Mouse (Mus musculus) embryonic facial prominence, embryonic 10.5 days (tissue): ENCODE results near the gene Slc12a7. TPM values are rescaled to one million over a fixed set of nuclear protein-coding genes. Genes with fewer than 3 reads are reported as not detected.

Source experiments
- DNase-seq: peaks from one replicate; pipeline ENCODE4 v3.0.0-alpha.2; 2017; ENCODE audit warnings: low spot score
- H3K27ac ChIP-seq: fragments of 300-500 bp; sonication (generic); replicated peaks from 2 replicates; pipeline ENCODE4 v1.5.1; 2016; ENCODE audit warnings: mild to moderate bottlenecking
- H3K27me3 ChIP-seq: fragments of 300-500 bp; sonication (generic); replicated peaks from 2 replicates; pipeline ENCODE4 v1.6.1; 2016; ENCODE audit warnings: low read depth, mild to moderate bottlenecking; ENCODE audit not compliant: poor library complexity, severe bottlenecking
- H3K36me3 ChIP-seq: fragments of 300-500 bp; sonication (generic); replicated peaks from 2 replicates; pipeline ENCODE4 v1.6.1; 2016; ENCODE audit warnings: mild to moderate bottlenecking, moderate library complexity
- H3K4me1 ChIP-seq: fragments of 300-500 bp; sonication (generic); 2 replicates; pipeline ENCODE4 v1.6.1; 2016
- H3K4me3 ChIP-seq: fragments of 300-500 bp; sonication (generic); 2 replicates; pipeline ENCODE4 v1.5.1; 2016; ENCODE audit warnings: mild to moderate bottlenecking, moderate library complexity
- H3K9me3 ChIP-seq: fragments of 300-500 bp; sonication (generic); 2 replicates; pipeline ENCODE4 v1.6.1; 2016; ENCODE audit warnings: mild to moderate bottlenecking
- WGBS: fragments of 180-500 bp; shearing (Covaris S2); methylation state at CpG from one replicate; pipeline ENCODE4 v1.1.7; 2016; 5-methylcytosine and 5-hydroxymethylcytosine counted together
- polyA plus RNA-seq: library from polyadenylated mRNA; unstranded; fragments of >200 nt; fragmentation: Nextera tagmentation; extraction: Ambion mirVana; gene quantifications from 2 replicates; pipeline ENCODE4 v1.2.1, GENCODE M21; 2016

The Slc12a7 gene
- polyA plus RNA-seq, 1 experiment from 2014 or later = 53.5 TPM

- DNase-seq = no peak
- H3K9me3 ChIP-seq = no peaks in the 10 kb centered on the region
- H3K27ac ChIP-seq = no peak overlapping the region
- H3K36me3 ChIP-seq = peaks cover 100% of the 10 kb centered on the region
- 94% methylated on average over 5 of the region's 5 CpGs for WGBS
- H3K4me3 ChIP-seq = no peak overlapping the region
- no peaks in the 10 kb centered on the region for H3K4me1 ChIP-seq
- no peaks in the 10 kb centered on the region for H3K27me3 ChIP-seq
Measured at GRCm38 (mm10) chr13:73804914-73805313, 72.0 kb downstream of the Slc12a7 start.

GRCm38 (mm10) chr13:73812936-73813335, 80.0 kb downstream of the Slc12a7 start:
- WGBS = 92% methylated on average over 3 of the region's 3 CpGs
- Histone ChIP-seq H3K4me3 (no peak overlapping the region), H3K9me3 (no peaks in the 10 kb centered on the region), H3K27ac (no peak overlapping the region), H3K36me3 (peaks cover 99% of the 10 kb centered on the region), H3K4me1 (0 out of 2 replicates have a peak, but pooled peaks cover 6% of the 10 kb centered on the region), H3K27me3 (no peaks in the 10 kb centered on the region)
- DNase-seq = no peak

- H3K27me3 ChIP-seq = no peaks in the 10 kb centered on the region
- peaks cover 97% of the 10 kb centered on the region for H3K36me3 ChIP-seq
- WGBS = 91% methylated on average over 7 of the region's 7 CpGs
- no peak overlapping the region for H3K4me3 ChIP-seq
- H3K27ac ChIP-seq = no peak overlapping the region
- DNase-seq = no peak
- H3K4me1 ChIP-seq = 0 out of 2 replicates have a peak, but pooled peaks cover 6% of the 10 kb centered on the region
- H3K9me3 ChIP-seq = no peaks in the 10 kb centered on the region
Measured at GRCm38 (mm10) chr13:73814181-73814580, 81.3 kb downstream of the Slc12a7 start.

GRCm38 (mm10) chr13:73816338-73816737, 83.4 kb downstream of the Slc12a7 start:
- Histone ChIP-seq H3K36me3 (peaks cover 95% of the 10 kb centered on the region), H3K27me3 (no peaks in the 10 kb centered on the region), H3K4me1 (0 out of 2 replicates have a peak, but pooled peaks cover 6% of the 10 kb centered on the region), H3K9me3 (no peaks in the 10 kb centered on the region), H3K4me3 (no peak overlapping the region), H3K27ac (no peak overlapping the region)
- WGBS = 77% methylated on average over 6 of the region's 6 CpGs
- DNase-seq = no peak

GRCm38 (mm10) chr13:73818921-73819320, 86.0 kb downstream of the Slc12a7 start:
- H3K27me3 ChIP-seq = no peaks in the 10 kb centered on the region
- H3K9me3 ChIP-seq = no peaks in the 10 kb centered on the region
- 0 out of 2 replicates have a peak, but pooled peaks cover 6% of the 10 kb centered on the region for H3K4me1 ChIP-seq
- H3K36me3 ChIP-seq = peaks cover 88% of the 10 kb centered on the region
- no peak overlapping the region for H3K4me3 ChIP-seq
- H3K27ac ChIP-seq = no peak overlapping the region
- 75% methylated on average over 3 of the region's 3 CpGs for WGBS
- no peak for DNase-seq

GRCm38 (mm10) chr13:73821251-73821650, 88.4 kb downstream of the Slc12a7 start:
- H3K27me3 ChIP-seq = no peaks in the 10 kb centered on the region
- WGBS = 91% methylated on average over 7 of the region's 7 CpGs
- H3K9me3 ChIP-seq = no peaks in the 10 kb centered on the region
- DNase-seq = no peak
- no peak overlapping the region for H3K4me3 ChIP-seq
- H3K36me3 ChIP-seq = peaks cover 86% of the 10 kb centered on the region
- no peak overlapping the region for H3K27ac ChIP-seq
- H3K4me1 ChIP-seq = 0 out of 2 replicates have a peak, but pooled peaks cover 2% of the 10 kb centered on the region

- H3K36me3 ChIP-seq = peaks cover 85% of the 10 kb centered on the region
- H3K9me3 ChIP-seq = no peaks in the 10 kb centered on the region
- DNase-seq = peak; percentile 56
- H3K27me3 ChIP-seq = no peaks in the 10 kb centered on the region
- no peak overlapping the region for H3K27ac ChIP-seq
- WGBS = 72% methylated on average over 4 of the region's 4 CpGs
- no peak overlapping the region for H3K4me3 ChIP-seq
- H3K4me1 ChIP-seq = no peaks in the 10 kb centered on the region
Measured at GRCm38 (mm10) chr13:73822187-73822800, 89.4 kb downstream of the Slc12a7 start.

GRCm38 (mm10) chr13:73823711-73824110, 90.8 kb downstream of the Slc12a7 start:
- Histone ChIP-seq H3K4me3 (no peak overlapping the region), H3K27me3 (no peaks in the 10 kb centered on the region), H3K27ac (no peak overlapping the region), H3K36me3 (peaks cover 73% of the 10 kb centered on the region), H3K4me1 (no peaks in the 10 kb centered on the region), H3K9me3 (no peaks in the 10 kb centered on the region)
- 87% methylated on average over 6 of the region's 6 CpGs for WGBS
- no peak for DNase-seq

- peaks cover 47% of the 10 kb centered on the region for H3K36me3 ChIP-seq
- WGBS = 87% methylated on average over 8 of the region's 8 CpGs
- H3K4me3 ChIP-seq = no peak overlapping the region
- no peak for DNase-seq
- H3K9me3 ChIP-seq = no peaks in the 10 kb centered on the region
- H3K27ac ChIP-seq = no peak overlapping the region
- no peaks in the 10 kb centered on the region for H3K27me3 ChIP-seq
- H3K4me1 ChIP-seq = peaks cover 7% of the 10 kb centered on the region
Measured at GRCm38 (mm10) chr13:73827243-73827642, 94.3 kb downstream of the Slc12a7 start.

- Histone ChIP-seq H3K9me3 (no peaks in the 10 kb centered on the region), H3K27me3 (no peaks in the 10 kb centered on the region), H3K4me3 (no peak overlapping the region), H3K36me3 (peaks cover 7% of the 10 kb centered on the region), H3K4me1 (peaks cover 49% of the 10 kb centered on the region), H3K27ac (no peak overlapping the region)
- 2% methylated on average over 2 of the region's 2 CpGs for WGBS
- DNase-seq = peak; percentile 76
Measured at GRCm38 (mm10) chr13:73831486-73831885, 98.6 kb downstream of the Slc12a7 start.

GRCm38 (mm10) chr13:73833809-73834208, 100.9 kb downstream of the Slc12a7 start:
- 0 out of 2 replicates have a peak, but pooled peaks cover 9% of the 10 kb centered on the region for H3K36me3 ChIP-seq
- no peak overlapping the region for H3K4me3 ChIP-seq
- H3K27me3 ChIP-seq = no peaks in the 10 kb centered on the region

GRCm38 (mm10) chr13:73835791-73836190, 102.9 kb downstream of the Slc12a7 start:
- Histone ChIP-seq H3K27ac (0 out of 2 replicates have a peak overlapping the region, but pooled peaks have one; percentile 45), H3K36me3 (peaks cover 15% of the 10 kb centered on the region), H3K27me3 (no peaks in the 10 kb centered on the region), H3K4me1 (peaks cover 76% of the 10 kb centered on the region), H3K9me3 (no peaks in the 10 kb centered on the region), H3K4me3 (no peak overlapping the region)
- DNase-seq = no peak
- WGBS = 75% methylated on average over 4 of the region's 4 CpGs

More at GRCm38 (mm10) chr13:73833809-73834208, 100.9 kb downstream of the Slc12a7 start:
- H3K27ac ChIP-seq = peak overlapping the region; percentile 77
- no peaks in the 10 kb centered on the region for H3K9me3 ChIP-seq
- DNase-seq = peak; percentile 82
- H3K4me1 ChIP-seq = peaks cover 63% of the 10 kb centered on the region
- 37% methylated on average over 12 of the region's 12 CpGs for WGBS

- Histone ChIP-seq H3K27ac (0 out of 2 replicates have a peak overlapping the region, but pooled peaks have one; percentile 45), H3K27me3 (no peaks in the 10 kb centered on the region), H3K4me1 (peaks cover 76% of the 10 kb centered on the region), H3K4me3 (no peak overlapping the region), H3K36me3 (peaks cover 17% of the 10 kb centered on the region), H3K9me3 (no peaks in the 10 kb centered on the region)
- 85% methylated on average over 6 of the region's 6 CpGs for WGBS
- DNase-seq = no peak
Measured at GRCm38 (mm10) chr13:73836491-73836890, 103.6 kb downstream of the Slc12a7 start.
